Mouse (Mus musculus): ENCODE measurements around the gene Dalrd3. TPM values are rescaled to one million over a fixed set of nuclear protein-coding genes. Genes with fewer than 3 reads are reported as not detected.

Gene Dalrd3
- polyA plus RNA-seq (2012; rRNA removed) (144 and 198 TPM in 2 replicates), polyA plus RNA-seq (2014; fragmentation: Nextera tagmentation; extraction: Ambion mirVana) (124 and 132 TPM in 2 replicates)

DNA sequence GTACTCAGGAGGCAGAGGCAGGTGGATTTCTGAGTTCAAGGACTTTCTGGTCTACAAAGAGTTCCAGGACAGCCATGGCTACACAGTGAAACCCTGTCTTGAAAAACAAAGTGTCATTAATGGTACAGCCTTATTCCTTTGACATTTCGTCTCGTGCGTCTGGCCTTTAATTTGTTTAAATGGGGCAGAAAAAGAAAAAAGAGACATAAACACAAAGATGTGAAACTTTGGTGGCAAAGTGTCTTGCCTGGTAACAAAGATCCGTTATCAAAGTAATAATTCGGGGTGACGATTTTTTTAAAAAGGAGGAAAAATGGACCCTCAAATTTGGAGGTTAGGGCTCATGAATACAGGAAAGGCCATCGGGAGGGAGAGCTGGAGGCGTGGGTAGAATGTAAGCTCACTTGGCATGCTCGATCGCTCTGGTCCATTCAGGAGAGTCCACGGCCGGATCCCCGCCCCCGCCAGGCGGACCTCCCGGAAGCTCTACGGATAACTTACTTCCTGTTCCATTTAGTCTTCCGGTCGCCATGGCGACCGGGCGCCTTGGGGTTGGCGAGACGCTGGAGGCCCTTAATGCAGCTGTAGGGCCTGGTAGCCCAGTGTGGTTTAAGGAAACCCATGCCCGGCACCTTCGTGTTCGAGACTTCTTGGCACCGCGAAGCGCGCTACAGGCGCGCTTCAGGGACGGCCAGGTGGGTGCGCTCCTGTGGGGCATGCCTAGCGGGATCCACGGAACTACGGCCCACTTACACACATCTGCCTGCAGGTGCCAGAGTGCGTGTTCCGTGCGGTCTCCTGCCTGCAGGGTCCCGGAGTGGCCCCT is at the start of gene Dalrd3:
TSS of gene Dalrd3 (plus strand) at position 506 of the 826 bp plus-strand sequence.
- peaks cover 16% of the 10 kb centered on the region for H3K4me1 ChIP-seq (ENCODE audit: control insufficient read depth, insufficient read depth, low read length)
- TF ChIP-seq POLR2A (IDR thresholded peaks at IDR 0.05; ENCODE audit: borderline replicate concordance, extremely low read depth, insufficient read depth, insufficient read length): no peak
- WGBS: 7% methylated on average over 35 of the region's 42 CpGs
- H3K36me3 ChIP-seq (ENCODE audit: control insufficient read depth, insufficient read depth, low read length): peaks cover 48% of the 10 kb centered on the region
- H3K4me2 ChIP-seq (replicated peaks; ENCODE audit: low read depth, low read length, severe bottlenecking): peak within 1 kb of the TSS; percentile 99
- peak within 1 kb of the TSS; percentile 62 for H3K4me3 ChIP-seq (replicated peaks; ENCODE audit: low read length)
- no peaks in the 10 kb centered on the region for H3K9me3 ChIP-seq (ENCODE audit: control insufficient read depth, low read length)
- no peaks in the 10 kb centered on the region for H3K27me3 ChIP-seq (ENCODE audit: control insufficient read depth, insufficient read depth, low read length)
- H3K27ac ChIP-seq (replicated peaks; ENCODE audit: low read depth, low read length): peak within 1 kb of the TSS; percentile 67; the same call in 1 of the 2 replicates
- DNase-seq (ENCODE audit: low spot score) (peak; percentile 97), ATAC-seq (ENCODE audit: low FRiP score, low read depth) (peak; percentile 70)
- H3K9ac ChIP-seq (ENCODE audit: low read depth, low read length, severe bottlenecking): peak within 1 kb of the TSS; percentile 63

- DNase-seq (ENCODE audit: low spot score): no peak
- peaks cover 22% of the 10 kb centered on the region for H3K36me3 ChIP-seq (ENCODE audit: control insufficient read depth, insufficient read depth, low read length)
- no peaks in the 10 kb centered on the region for H3K27me3 ChIP-seq (ENCODE audit: control insufficient read depth, insufficient read depth, low read length)
- ATAC-seq (ENCODE audit: low FRiP score, low read depth): no peak
- H3K27ac ChIP-seq (replicated peaks; ENCODE audit: low read depth, low read length): no peak overlapping the region
- no peak overlapping the region for H3K4me3 ChIP-seq (replicated peaks; ENCODE audit: low read length)
- no peaks in the 10 kb centered on the region for H3K9me3 ChIP-seq (ENCODE audit: control insufficient read depth, low read length)
- no peak overlapping the region for H3K4me2 ChIP-seq (replicated peaks; ENCODE audit: low read depth, low read length, severe bottlenecking)
- 96% methylated on average over 2 of the region's 2 CpGs for WGBS
- peaks cover 6% of the 10 kb centered on the region for H3K4me1 ChIP-seq (ENCODE audit: control insufficient read depth, insufficient read depth, low read length)
- no peak overlapping the region for H3K9ac ChIP-seq (ENCODE audit: low read depth, low read length, severe bottlenecking)
- no peak for TF ChIP-seq POLR2A (IDR thresholded peaks at IDR 0.05; ENCODE audit: borderline replicate concordance, extremely low read depth, insufficient read depth, insufficient read length)
Observed at GRCm38 (mm10) chr9:108521604-108522003, 48.1 kb upstream of the Dalrd3 start.

GRCm38 (mm10) chr9:108523341-108523740 is 46.3 kb upstream of the Dalrd3 start:
- Histone ChIP-seq H3K27ac (replicated peaks; ENCODE audit: low read depth, low read length) (no peak overlapping the region), H3K36me3 (ENCODE audit: control insufficient read depth, insufficient read depth, low read length) (peaks cover 27% of the 10 kb centered on the region), H3K27me3 (ENCODE audit: control insufficient read depth, insufficient read depth, low read length) (no peaks in the 10 kb centered on the region), H3K9ac (ENCODE audit: low read depth, low read length, severe bottlenecking) (no peak overlapping the region), H3K4me2 (replicated peaks; ENCODE audit: low read depth, low read length, severe bottlenecking) (no peak overlapping the region), H3K4me1 (ENCODE audit: control insufficient read depth, insufficient read depth, low read length) (peaks cover 6% of the 10 kb centered on the region), H3K4me3 (replicated peaks; ENCODE audit: low read length) (no peak overlapping the region), H3K9me3 (ENCODE audit: control insufficient read depth, low read length) (no peaks in the 10 kb centered on the region)
- WGBS: 96% methylated on average over 4 of the region's 4 CpGs
- DNase-seq (ENCODE audit: low spot score): no peak
- TF ChIP-seq POLR2A (IDR thresholded peaks at IDR 0.05; ENCODE audit: borderline replicate concordance, extremely low read depth, insufficient read depth, insufficient read length): no peak
- no peak for ATAC-seq (ENCODE audit: low FRiP score, low read depth)

GRCm38 (mm10) chr9:108525400-108525799 is 44.3 kb upstream of the Dalrd3 start:
- Histone ChIP-seq H3K9me3 (ENCODE audit: control insufficient read depth, low read length) (no peaks in the 10 kb centered on the region), H3K4me1 (ENCODE audit: control insufficient read depth, insufficient read depth, low read length) (no peaks in the 10 kb centered on the region), H3K36me3 (ENCODE audit: control insufficient read depth, insufficient read depth, low read length) (peaks cover 33% of the 10 kb centered on the region), H3K9ac (ENCODE audit: low read depth, low read length, severe bottlenecking) (no peak overlapping the region), H3K4me2 (replicated peaks; ENCODE audit: low read depth, low read length, severe bottlenecking) (no peak overlapping the region), H3K4me3 (replicated peaks; ENCODE audit: low read length) (no peak overlapping the region), H3K27me3 (ENCODE audit: control insufficient read depth, insufficient read depth, low read length) (no peaks in the 10 kb centered on the region), H3K27ac (replicated peaks; ENCODE audit: low read depth, low read length) (no peak overlapping the region)
- ATAC-seq (ENCODE audit: low FRiP score, low read depth) (no peak), DNase-seq (ENCODE audit: low spot score) (no peak)
- no peak for TF ChIP-seq POLR2A (IDR thresholded peaks at IDR 0.05; ENCODE audit: borderline replicate concordance, extremely low read depth, insufficient read depth, insufficient read length)
- 87% methylated on average over 3 of the region's 3 CpGs for WGBS

DNA sequence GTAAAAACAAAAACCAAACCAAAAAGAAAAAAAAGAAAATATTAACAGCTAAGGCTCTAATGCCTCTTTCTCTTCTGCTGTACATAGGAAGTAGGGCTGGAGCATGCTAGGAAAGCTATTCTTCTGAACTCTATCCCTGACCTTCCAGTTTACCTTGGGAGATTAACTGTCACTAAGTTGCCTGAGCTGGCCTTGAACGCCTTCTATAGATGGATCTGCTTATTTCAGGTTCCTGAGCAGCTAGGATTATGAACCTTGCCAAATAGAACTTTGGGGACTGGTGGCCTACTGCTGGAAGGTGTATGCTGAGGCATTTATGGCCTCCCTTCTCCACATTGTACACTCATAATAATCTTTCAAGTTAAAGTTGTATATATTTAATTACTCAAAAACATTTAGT is 38.7 kb upstream of the Dalrd3 start:
- no peak overlapping the region for H3K4me3 ChIP-seq (replicated peaks; ENCODE audit: low read length)
- TF ChIP-seq POLR2A (IDR thresholded peaks at IDR 0.05; ENCODE audit: borderline replicate concordance, extremely low read depth, insufficient read depth, insufficient read length): no peak
- no peak overlapping the region for H3K9ac ChIP-seq (ENCODE audit: low read depth, low read length, severe bottlenecking)
- H3K4me1 ChIP-seq (ENCODE audit: control insufficient read depth, insufficient read depth, low read length): no peaks in the 10 kb centered on the region
- no peak overlapping the region for H3K4me2 ChIP-seq (replicated peaks; ENCODE audit: low read depth, low read length, severe bottlenecking)
- no peaks in the 10 kb centered on the region for H3K9me3 ChIP-seq (ENCODE audit: control insufficient read depth, low read length)
- no peak overlapping the region for H3K27ac ChIP-seq (replicated peaks; ENCODE audit: low read depth, low read length)
- H3K27me3 ChIP-seq (ENCODE audit: control insufficient read depth, insufficient read depth, low read length): no peaks in the 10 kb centered on the region
- H3K36me3 ChIP-seq (ENCODE audit: control insufficient read depth, insufficient read depth, low read length): peaks cover 76% of the 10 kb centered on the region
- no peak for DNase-seq (ENCODE audit: low spot score)
- ATAC-seq (ENCODE audit: low FRiP score, low read depth): no peak
- WGBS: 91% methylated on average over 1 of the region's 1 CpGs
